Mouse (Mus musculus): ENCODE results near the gene Ahdc1. TPM values are rescaled to one million over a fixed set of nuclear protein-coding genes. Genes with fewer than 3 reads are reported as not detected.

The Ahdc1 gene
- total and polyA plus RNA-seq, 3 experiments = 2.5 to 8.8 TPM; not detected in 1

DNA sequence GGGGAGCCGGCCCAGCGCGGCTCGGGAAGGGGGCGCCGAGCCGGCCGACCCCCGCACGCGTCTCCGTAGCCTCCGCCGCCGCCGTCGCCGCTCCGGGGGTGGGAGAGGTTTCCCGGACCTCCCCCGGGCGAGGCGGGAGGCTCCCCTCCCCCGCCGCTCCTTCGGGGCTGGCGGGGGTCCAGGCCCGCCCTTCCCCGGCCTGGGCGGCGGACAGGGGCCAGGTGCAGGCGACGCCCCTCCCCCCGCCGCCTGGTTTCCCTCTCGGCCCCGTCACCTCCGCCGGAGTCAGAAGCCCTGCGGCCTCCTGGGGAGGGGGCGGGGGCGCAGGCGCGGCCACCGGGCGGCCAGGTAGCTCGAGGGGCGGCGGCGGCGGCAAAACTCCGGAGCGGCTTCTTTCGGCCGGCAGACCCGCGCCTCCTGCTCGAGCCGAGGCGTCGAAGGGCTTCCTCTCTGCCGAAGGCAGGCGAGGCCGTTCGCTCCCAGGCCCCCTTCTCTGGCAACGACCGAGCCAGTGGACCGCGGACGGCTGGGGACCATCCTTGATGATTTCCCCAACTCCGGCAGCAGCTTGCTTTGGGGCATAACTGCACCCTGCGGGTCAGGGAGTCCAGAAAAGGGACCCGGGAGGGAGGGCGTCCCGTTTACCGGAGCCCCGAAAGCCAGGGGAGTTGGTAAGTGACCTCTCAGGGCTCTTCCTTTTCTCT is 28.2 kb downstream of the Ahdc1 start:
- H3K9ac ChIP-seq (ENCODE audit: control insufficient read depth, low read depth, low read length, poor library complexity, severe bottlenecking) = no peak overlapping the region

DNA sequence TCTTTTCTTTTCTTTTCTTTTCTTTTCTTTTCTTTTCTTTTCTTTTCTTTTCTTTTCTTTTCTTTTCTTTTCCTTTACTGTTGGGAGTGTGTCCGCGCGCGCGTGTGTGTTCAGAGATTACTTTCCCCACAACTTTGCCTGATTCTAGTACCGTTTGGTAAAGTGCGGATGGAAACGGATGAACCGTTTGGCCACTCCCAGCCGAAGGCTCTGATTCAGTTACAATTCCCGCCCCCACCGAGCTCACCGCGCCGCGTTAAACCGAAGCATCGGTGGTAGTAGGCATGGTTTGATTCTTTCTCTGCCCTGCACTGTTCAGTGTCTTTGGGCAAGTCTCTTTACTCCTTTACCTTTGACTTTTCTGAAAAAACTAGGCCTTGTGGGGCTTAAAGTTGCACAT is 28.8 kb downstream of the Ahdc1 start:
- Histone ChIP-seq H3K4me3 (ENCODE audit: control insufficient read depth in 1 of 2, insufficient read depth in 1 of 2, low read depth in 2 of 2, low read length in 2 of 2) (no peak overlapping the region), H3K27me3 (ENCODE audit: control insufficient read depth in 1 of 2, insufficient read depth in 2 of 2, low read length in 2 of 2) (no peaks in the 10 kb centered on the region), H3K9ac (ENCODE audit: control insufficient read depth, low read depth, low read length, poor library complexity, severe bottlenecking) (no peak overlapping the region), H3K27ac (ENCODE audit: control insufficient read depth, low read depth, low read length) (no peak overlapping the region), H3K79me2 (ENCODE audit: control insufficient read depth, insufficient read depth, low read length, poor library complexity) (no peaks in the 10 kb centered on the region), H3K4me1 (ENCODE audit: control insufficient read depth in 1 of 2, insufficient read depth in 2 of 2, low read length in 2 of 2) (0 out of 4 replicates have a peak, but pooled peaks cover 0 to 6% of the 10 kb centered on the region in 2 experiments), H3K36me3 (ENCODE audit: control insufficient read depth in 1 of 2, insufficient read depth in 2 of 2, low read length in 2 of 2) (no peaks in the 10 kb centered on the region), H3K9me3 (replicated peaks; ENCODE audit: insufficient read depth, low read length) (no peaks in the 10 kb centered on the region)
- no peak for DNase-seq (ENCODE audit: low read depth, low spot score)
- no peak for TF ChIP-seq POLR2A (IDR thresholded peaks at IDR 0.05; ENCODE audit: control insufficient read depth in 1 of 2, insufficient read depth in 1 of 2, low read depth in 1 of 2, low read length in 2 of 2, poor library complexity in 1 of 2)
- TF ChIP-seq CTCF (IDR thresholded peaks at IDR 0.05 in 2 of 3, conservative IDR thresholded peaks at IDR 0.05 in 1 of 3; ENCODE audit: control insufficient read depth in 1 of 3, insufficient read depth in 1 of 3, low read depth in 2 of 3, low read length in 3 of 3, poor library complexity in 1 of 3, severe bottlenecking in 1 of 3) = no peak
- TF ChIP-seq MAX (IDR thresholded peaks at IDR 0.05; ENCODE audit: low read length) = no peak
- no peak for TF ChIP-seq MYB (IDR thresholded peaks at IDR 0.05; ENCODE audit: low read depth, low read length)
- no peak for TF ChIP-seq EP300 (IDR thresholded peaks at IDR 0.05; ENCODE audit: low read depth in 1 of 2, low read length in 2 of 2)

More for the DNA sequence above, 28.2 kb downstream of the Ahdc1 start:
- Histone ChIP-seq H3K79me2 (ENCODE audit: control insufficient read depth, insufficient read depth, low read length, poor library complexity) (no peaks in the 10 kb centered on the region), H3K36me3 (ENCODE audit: control insufficient read depth in 1 of 2, insufficient read depth in 2 of 2, low read length in 2 of 2) (no peaks in the 10 kb centered on the region), H3K4me1 (ENCODE audit: control insufficient read depth in 1 of 2, insufficient read depth in 2 of 2, low read length in 2 of 2) (0 out of 4 replicates have a peak, but pooled peaks cover 0 to 6% of the 10 kb centered on the region in 2 experiments), H3K27me3 (ENCODE audit: control insufficient read depth in 1 of 2, insufficient read depth in 2 of 2, low read length in 2 of 2) (no peaks in the 10 kb centered on the region), H3K4me3 (ENCODE audit: control insufficient read depth in 1 of 2, insufficient read depth in 1 of 2, low read depth in 2 of 2, low read length in 2 of 2) (no peak overlapping the region), H3K9me3 (replicated peaks; ENCODE audit: insufficient read depth, low read length) (no peaks in the 10 kb centered on the region), H3K27ac (ENCODE audit: control insufficient read depth, low read depth, low read length) (no peak overlapping the region)
- no peak for TF ChIP-seq MXI1 (IDR thresholded peaks at IDR 0.05; ENCODE audit: low read depth, low read length)
- TF ChIP-seq ELF1 (IDR thresholded peaks at IDR 0.05; ENCODE audit: low read depth, low read length) = no peak
- no peak for TF ChIP-seq TCF12 (IDR thresholded peaks at IDR 0.05; ENCODE audit: low read depth, low read length)
- TF ChIP-seq MAX (IDR thresholded peaks at IDR 0.05; ENCODE audit: low read length) = no peak
- TF ChIP-seq USF2 (IDR thresholded peaks at IDR 0.05; ENCODE audit: borderline replicate concordance in 1 of 2, insufficient read depth in 1 of 2, low read depth in 1 of 2, low read length in 2 of 2) = no peak
- no peak for TF ChIP-seq POLR2AphosphoS2 (IDR thresholded peaks at IDR 0.05; ENCODE audit: low read length)
- TF ChIP-seq TAL1 (IDR thresholded peaks at IDR 0.05; ENCODE audit: low read length) = no peak
- TF ChIP-seq CTCF (IDR thresholded peaks at IDR 0.05 in 2 of 3, conservative IDR thresholded peaks at IDR 0.05 in 1 of 3; ENCODE audit: control insufficient read depth in 1 of 3, insufficient read depth in 1 of 3, low read depth in 2 of 3, low read length in 3 of 3, poor library complexity in 1 of 3, severe bottlenecking in 1 of 3) = no peak
- no peak for TF ChIP-seq ZNF384 (IDR thresholded peaks at IDR 0.05; ENCODE audit: low read depth, low read length)
- no peak for TF ChIP-seq ZC3H11A (IDR thresholded peaks at IDR 0.05; ENCODE audit: low read depth, low read length)
- no peak for DNase-seq (ENCODE audit: low read depth, low spot score)

Measured in MEL (cell line).